Mouse (Mus musculus) cortical plate, adult 2 months (tissue): Measurements from ENCODE around the gene Rnf7. TPM values are rescaled to one million over a fixed set of nuclear protein-coding genes. Genes with fewer than 3 reads are reported as not detected.
A peak's percentile ranks its signal among the peaks of the same experiment; 100 is the strongest.
"Not testable (repeated sequence)": the region's sequence is repeated elsewhere in the genome, so short reads cannot be mapped to it uniquely, and the experiment has no call there.

Experiments used
- H3K27ac ChIP-seq: fragments of 200-500 bp; 2 replicates; pipeline ENCODE4 v1.5.1; 2012; ENCODE audit warnings: low read length, control low read depth, inconsistent platforms; ENCODE audit not compliant: insufficient read depth
- H3K4me1 ChIP-seq: fragments of 200-500 bp; 2 replicates; pipeline ENCODE4 v1.6.1; 2011; ENCODE audit warnings: low read length; ENCODE audit not compliant: control insufficient read depth, insufficient read depth
- H3K4me3 ChIP-seq: fragments of 200-500 bp; 2 replicates; pipeline ENCODE4 v1.5.1; 2011; ENCODE audit warnings: mild to moderate bottlenecking, low read length, control low read depth; ENCODE audit not compliant: insufficient read depth
- CTCF ChIP-seq: fragments of 200-500 bp; IDR thresholded peaks from 2 replicates; pipeline ENCODE4 v1.5.1; 2011; ENCODE audit warnings: mild to moderate bottlenecking, control low read depth, low read length; ENCODE audit not compliant: insufficient read depth; ENCODE audit errors: extremely low read depth
- POLR2A ChIP-seq: fragments of 200-500 bp; IDR thresholded peaks from 2 replicates; pipeline ENCODE4 v1.6.1; 2011; ENCODE audit warnings: mild to moderate bottlenecking, low read length, control low read depth; ENCODE audit not compliant: insufficient read depth; ENCODE audit errors: extremely low read depth
- polyA plus RNA-seq: library from polyadenylated mRNA; depleted of rRNA; stranded (reverse); fragments of >200 nt; gene quantifications from 2 replicates; pipeline ENCODE4 v1.2.3, GENCODE M21; 2012; rRNA removed

Gene Rnf7
- polyA plus RNA-seq = 190 TPM in 2 replicates

- Histone ChIP-seq H3K4me1 (peaks cover 3% of the 10 kb centered on the region; the same call in 1 of the 2 replicates), H3K4me3 (peak within 1 kb of the TSS; percentile 97), H3K27ac (peak within 1 kb of the TSS; percentile 78)
- TF ChIP-seq CTCF = no peak
- TF ChIP-seq POLR2A = 0 out of 2 replicates have a peak, but pooled peaks have one; percentile 3
Measured at GRCm38 (mm10) chr9:96478071-96478888, at the start of gene Rnf7. Gene Rnf7 (minus strand): TSS chr9:96478675.

- H3K27ac ChIP-seq = no peak overlapping the region
- TF ChIP-seq CTCF (no peak), POLR2A (no peak)
- no peaks in the 10 kb centered on the region; the same call in none of the 2 replicates for H3K4me1 ChIP-seq
- no peak overlapping the region for H3K4me3 ChIP-seq
Measured at GRCm38 (mm10) chr9:96526011-96526410, 47.5 kb upstream of the Rnf7 start.

GRCm38 (mm10) chr9:96524972-96525506 lies 46.6 kb upstream of the Rnf7 start, which contains the start of gene Gm28729:
Gene Gm28729 (minus strand): TSS chr9:96525264.
- Histone ChIP-seq H3K4me1 (no peaks in the 10 kb centered on the region; the same call in 1 of the 2 replicates), H3K4me3 (no peak within 1 kb of the TSS), H3K27ac (no peak within 1 kb of the TSS)
- TF ChIP-seq POLR2A = no peak
- TF ChIP-seq CTCF = no peak

- Histone ChIP-seq H3K4me1 (no peaks in the 10 kb centered on the region), H3K4me3 (no peak overlapping the region), H3K27ac (no peak overlapping the region)
- TF ChIP-seq POLR2A = no peak
- TF ChIP-seq CTCF = no peak
Measured at GRCm38 (mm10) chr9:96523148-96523547, 44.7 kb upstream of the Rnf7 start.

GRCm38 (mm10) chr9:96521574-96521973 lies 43.1 kb upstream of the Rnf7 start:
- H3K27ac ChIP-seq, H3K4me3 ChIP-seq, H3K4me1 ChIP-seq: not testable (repeated sequence)

GRCm38 (mm10) chr9:96517429-96517828 lies 39.0 kb upstream of the Rnf7 start:
- Histone ChIP-seq H3K27ac (no peak overlapping the region), H3K4me3 (no peak overlapping the region), H3K4me1 (no peaks in the 10 kb centered on the region)
- TF ChIP-seq CTCF (no peak), POLR2A (no peak)

GRCm38 (mm10) chr9:96516806-96517205 lies 38.3 kb upstream of the Rnf7 start:
- TF ChIP-seq POLR2A (no peak), CTCF (no peak)

GRCm38 (mm10) chr9:96515737-96516136 lies 37.3 kb upstream of the Rnf7 start:
- H3K4me3 ChIP-seq = no peak overlapping the region
- no peaks in the 10 kb centered on the region for H3K4me1 ChIP-seq
- TF ChIP-seq POLR2A (no peak), CTCF (no peak)
- no peak overlapping the region for H3K27ac ChIP-seq

More at GRCm38 (mm10) chr9:96516806-96517205, 38.3 kb upstream of the Rnf7 start:
- Histone ChIP-seq H3K27ac (no peak overlapping the region), H3K4me1 (no peaks in the 10 kb centered on the region), H3K4me3 (no peak overlapping the region)

GRCm38 (mm10) chr9:96514278-96514677 lies 35.8 kb upstream of the Rnf7 start:
- TF ChIP-seq CTCF (no peak), POLR2A (no peak)
- Histone ChIP-seq H3K4me1 (no peaks in the 10 kb centered on the region), H3K4me3 (no peak overlapping the region)

GRCm38 (mm10) chr9:96506011-96506498 lies 27.6 kb upstream of the Rnf7 start:
- Histone ChIP-seq H3K27ac (no peak overlapping the region), H3K4me1 (peaks cover 2% of the 10 kb centered on the region), H3K4me3 (no peak overlapping the region)
- TF ChIP-seq POLR2A (no peak), CTCF (no peak)

More at GRCm38 (mm10) chr9:96514278-96514677, 35.8 kb upstream of the Rnf7 start:
- H3K27ac ChIP-seq = no peak overlapping the region
